Mouse (Mus musculus): ENCODE measurements at regions not wholly inside any gene's neighbourhood (a gene's known extent, or its start where the extent isn't known, plus 50 kb on each side); places are given as distances from the start of the nearest gene placed in this dataset.
A peak's percentile ranks its signal among the peaks of the same experiment; 100 is the strongest.

GRCm38 (mm10) chr17:45811632-45812221 lies 78.1 kb upstream of the 1600014C23Rik start:
- no peak for DNase-seq (ENCODE audit: low read depth, low spot score)
- 83% methylated on average over 11 of the region's 11 CpGs for WGBS

GRCm38 (mm10) chr17:45809728-45810127 lies 76.1 kb upstream of the 1600014C23Rik start:
- WGBS = 96% methylated on average over 6 of the region's 6 CpGs
- no peak for DNase-seq (ENCODE audit: low read depth, low spot score)

- peak; percentile 63 for DNase-seq (ENCODE audit: low read depth, low spot score)
- WGBS = 24% methylated on average over 4 of the region's 4 CpGs
These were observed 74.7 kb upstream of the 1600014C23Rik start for GRCm38 (mm10) chr17:45808374-45808773.

- DNase-seq (ENCODE audit: low read depth, low spot score) = no peak
- 54% methylated on average over 13 of the region's 13 CpGs for WGBS
These were observed 73.8 kb upstream of the 1600014C23Rik start for GRCm38 (mm10) chr17:45807452-45807851.

GRCm38 (mm10) chr17:45806831-45807230 lies 73.2 kb upstream of the 1600014C23Rik start:
- no peak for DNase-seq (ENCODE audit: low read depth, low spot score)
- 90% methylated on average over 4 of the region's 4 CpGs for WGBS

- WGBS = 83% methylated on average over 5 of the region's 5 CpGs
- no peak for DNase-seq (ENCODE audit: low read depth, low spot score)
These were observed 72.8 kb upstream of the 1600014C23Rik start for GRCm38 (mm10) chr17:45806430-45806829.

GRCm38 (mm10) chr17:45805471-45806082 lies 71.9 kb upstream of the 1600014C23Rik start:
- no peak for DNase-seq (ENCODE audit: low read depth, low spot score)
- 39% methylated on average over 35 of the region's 35 CpGs for WGBS

- DNase-seq (ENCODE audit: low read depth, low spot score) = no peak
- WGBS = 91% methylated on average over 8 of the region's 8 CpGs
These were observed 69.7 kb upstream of the 1600014C23Rik start for GRCm38 (mm10) chr17:45803331-45803730.

- DNase-seq (ENCODE audit: low read depth, low spot score) = no peak
- WGBS = 94% methylated on average over 8 of the region's 8 CpGs
These were observed 68.8 kb upstream of the 1600014C23Rik start for GRCm38 (mm10) chr17:45802439-45802838.

- no peak for DNase-seq (ENCODE audit: low read depth, low spot score)
- WGBS = 78% methylated on average over 1 of the region's 1 CpGs
These were observed 66.1 kb upstream of the 1600014C23Rik start for GRCm38 (mm10) chr17:45799725-45800124.

GRCm38 (mm10) chr17:45798996-45799395 lies 65.4 kb upstream of the 1600014C23Rik start:
- no peak for DNase-seq (ENCODE audit: low read depth, low spot score)
- WGBS = 62% methylated on average over 11 of the region's 11 CpGs

- WGBS = 78% methylated on average over 8 of the region's 8 CpGs
- DNase-seq (ENCODE audit: low read depth, low spot score) = no peak
These were observed 64.8 kb upstream of the 1600014C23Rik start for GRCm38 (mm10) chr17:45798456-45798855.

GRCm38 (mm10) chr17:45797121-45797520 lies 63.5 kb upstream of the 1600014C23Rik start:
- WGBS = 76% methylated on average over 6 of the region's 6 CpGs
- no peak for DNase-seq (ENCODE audit: low read depth, low spot score)

GRCm38 (mm10) chr17:45794926-45795325 lies 61.3 kb upstream of the 1600014C23Rik start:
- 79% methylated on average over 7 of the region's 7 CpGs for WGBS
- DNase-seq (ENCODE audit: low read depth, low spot score) = no peak

GRCm38 (mm10) chr17:45790959-45791520 lies 57.4 kb upstream of the 1600014C23Rik start:
- WGBS = 55% methylated on average over 8 of the region's 8 CpGs
- DNase-seq (ENCODE audit: low read depth, low spot score) = no peak

- no peak for DNase-seq (ENCODE audit: low read depth, low spot score)
- WGBS = 55% methylated on average over 6 of the region's 6 CpGs
These were observed 56.1 kb upstream of the 1600014C23Rik start for GRCm38 (mm10) chr17:45789777-45790176.

- no peak for DNase-seq (ENCODE audit: low read depth, low spot score)
- WGBS = 51% methylated on average over 10 of the region's 10 CpGs
These were observed 51.3 kb upstream of the 1600014C23Rik start for GRCm38 (mm10) chr17:45784905-45785304.

GRCm38 (mm10) chr17:45784496-45784895 lies 50.9 kb upstream of the 1600014C23Rik start:
- 90% methylated on average over 5 of the region's 5 CpGs for WGBS

More at GRCm38 (mm10) chr17:45784496-45784895, 50.9 kb upstream of the 1600014C23Rik start:
- no peak for DNase-seq (ENCODE audit: low read depth, low spot score)
